Mouse (Mus musculus): ENCODE data around the gene Cuzd1.

The Cuzd1 gene

GRCm38 (mm10) chr7:131260946-131261345, 61.1 kb downstream of the Cuzd1 start:
- no peak for ATAC-seq (ENCODE audit: insufficient number of reproducible peaks, low FRiP score, low TSS enrichment)
